Mouse (Mus musculus): ENCODE data around the gene Grm8.

- TF ChIP-seq CTCF (IDR thresholded peaks at IDR 0.05; ENCODE audit: low read depth, low read length) (no peak), POLR2A (IDR thresholded peaks at IDR 0.05; ENCODE audit: extremely low read depth, insufficient read depth, low read length) (no peak)
Measured at GRCm38 (mm10) chr6:27762061-27762460, 372.9 kb downstream of the Grm8 start.

Data from liver, adult 2 months (tissue).